Mouse (Mus musculus) heart, postnatal 4 days (tissue): ENCODE data around the gene Itgb5. TPM values are rescaled to one million over a fixed set of nuclear protein-coding genes. Genes with fewer than 3 reads are reported as not detected.

Experiments used
- DNase-seq: peaks from one replicate; pipeline ENCODE4 v3.0.0; 2021
- total RNA-seq, 2 experiments: library from RNA; stranded (reverse); gene quantifications; 2 replicates each; pipeline ENCODE4 v1.2.3; 2021

Gene Itgb5
- total RNA-seq, 2 experiments from 2014 or later, result 70.1 to 76.9 TPM

DNA sequence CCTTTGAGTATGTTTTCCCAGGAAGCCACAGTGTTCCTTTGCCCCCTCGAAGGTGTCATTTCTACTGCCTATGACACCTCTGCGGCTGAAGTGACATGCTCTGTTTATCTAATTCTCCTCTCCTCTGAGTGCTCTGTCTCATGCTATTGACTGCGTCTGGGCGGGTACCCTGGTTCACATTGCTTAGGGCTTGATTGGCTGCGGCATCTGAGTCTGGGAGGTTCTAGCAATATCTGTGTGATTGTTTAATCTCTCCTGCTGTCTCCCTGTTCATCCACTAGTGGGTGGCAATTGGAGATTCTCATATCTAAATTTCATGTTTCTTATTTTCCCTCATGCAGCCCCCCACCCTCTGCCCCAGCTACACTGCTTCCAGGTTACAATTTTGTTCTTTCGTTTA, 49.6 kb downstream of the Itgb5 start:
- no peak for DNase-seq

GRCm38 (mm10) chr16:33879556-33879955, 50.1 kb downstream of the Itgb5 start:
- no peak for DNase-seq

DNA sequence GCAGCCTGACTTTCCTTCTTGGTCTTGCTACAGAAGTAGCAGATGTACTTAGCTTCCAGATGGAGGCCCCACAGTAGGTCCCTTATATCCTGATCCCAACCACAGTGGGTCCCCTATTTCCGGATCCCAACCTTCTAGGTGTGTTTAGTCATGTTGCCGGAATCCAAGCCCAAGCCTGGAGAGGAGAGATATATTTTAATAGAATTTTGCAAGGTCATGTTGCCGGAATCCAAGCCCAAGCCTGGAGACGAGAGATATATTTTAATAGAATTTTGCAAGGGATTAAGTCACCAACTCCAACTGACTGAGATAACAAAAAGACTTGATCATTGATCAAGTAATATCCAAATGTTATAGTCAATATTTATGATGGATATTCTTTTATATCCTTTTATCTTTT, 51.3 kb downstream of the Itgb5 start:
- DNase-seq, result no peak

DNA sequence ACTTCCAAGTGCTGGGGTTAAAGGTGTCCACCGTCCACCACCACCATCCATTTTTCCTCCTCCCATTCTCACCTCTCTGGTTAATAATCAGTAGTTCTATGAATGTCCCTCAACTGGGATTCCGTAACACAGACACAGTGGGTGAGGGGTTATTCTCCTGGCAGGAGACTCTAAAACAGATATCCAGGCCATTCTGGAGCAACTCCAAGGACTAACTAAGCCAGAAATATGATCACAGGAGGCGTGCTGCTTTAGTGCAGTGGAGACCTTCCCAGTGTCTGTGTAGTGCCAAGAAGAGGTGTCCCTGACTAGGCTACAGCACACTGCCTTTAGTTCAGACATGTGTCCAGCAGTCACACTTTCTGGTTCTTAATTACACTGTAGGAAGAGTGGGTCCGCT, 53.1 kb downstream of the Itgb5 start:
- DNase-seq, result peak; percentile 74

DNA sequence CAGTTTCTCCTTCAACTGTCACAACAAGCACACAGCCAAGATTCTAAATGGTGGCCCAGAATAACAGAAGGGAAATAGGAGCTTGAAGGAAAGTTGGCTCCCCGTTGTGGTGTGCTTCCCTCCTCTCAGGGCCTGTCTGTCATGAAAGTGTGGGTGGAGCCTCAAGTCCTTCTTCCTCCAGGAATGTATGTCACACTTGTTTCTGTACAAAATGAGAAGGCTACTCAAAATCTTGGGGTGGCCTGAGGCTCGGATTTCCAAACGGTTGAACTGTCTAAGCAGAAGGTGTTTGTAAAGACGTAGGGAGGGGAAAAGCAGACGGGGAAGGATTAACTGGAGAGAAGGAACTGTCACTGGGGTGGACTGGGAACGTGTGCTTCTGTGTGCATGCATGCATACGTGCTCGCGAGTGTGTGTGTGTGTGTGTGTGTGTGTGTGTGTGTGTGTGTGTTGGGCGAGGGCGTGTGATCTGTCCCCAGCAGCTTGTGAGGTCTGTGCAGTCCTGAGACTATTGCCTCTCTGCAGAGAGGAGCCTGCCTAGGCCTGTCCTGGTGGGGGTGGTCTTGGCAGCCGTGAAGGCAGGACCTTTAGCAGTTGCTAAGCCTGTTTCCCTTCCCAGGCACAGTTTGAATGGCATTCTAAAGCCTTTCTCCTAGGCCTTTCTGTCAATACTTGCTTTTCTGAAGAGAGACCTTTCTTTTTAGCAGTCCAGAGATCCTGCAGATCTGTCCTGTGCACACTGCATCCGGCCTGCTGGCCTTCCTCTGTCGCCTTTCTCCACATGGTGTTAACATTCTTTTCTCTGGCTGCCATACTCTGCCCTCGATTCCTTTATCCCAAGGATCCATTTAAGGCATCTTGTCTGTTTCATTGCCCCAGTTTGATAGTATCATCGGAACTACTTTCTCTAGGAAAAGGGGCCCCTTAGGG, 53.8 kb downstream of the Itgb5 start:
- DNase-seq, result no peak

DNA sequence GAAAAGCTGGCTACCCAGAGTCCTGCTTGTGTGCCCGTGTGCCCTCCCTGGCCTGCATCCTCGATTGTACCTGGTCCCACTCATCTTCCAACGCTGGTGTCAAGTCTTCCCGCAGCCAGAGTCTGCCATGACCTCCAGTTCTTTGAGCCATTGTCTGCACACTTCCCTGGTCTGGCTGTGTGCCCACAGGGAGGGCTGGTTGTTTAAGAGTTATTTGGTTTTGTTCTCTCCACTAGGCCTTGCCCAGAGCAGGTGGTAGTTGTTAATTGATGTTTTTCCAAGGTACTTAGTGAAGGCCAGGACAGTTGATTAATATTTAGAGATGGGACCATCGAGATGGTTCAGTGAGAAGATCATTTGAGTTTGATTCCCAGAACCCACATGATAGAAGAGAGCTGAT, 54.7 kb downstream of the Itgb5 start:
- no peak for DNase-seq

- peak; percentile 33 for DNase-seq
Observed at GRCm38 (mm10) chr16:33885021-33885471, 55.6 kb downstream of the Itgb5 start.

- no peak for DNase-seq
Observed at GRCm38 (mm10) chr16:33885671-33886328, 56.3 kb downstream of the Itgb5 start.

DNA sequence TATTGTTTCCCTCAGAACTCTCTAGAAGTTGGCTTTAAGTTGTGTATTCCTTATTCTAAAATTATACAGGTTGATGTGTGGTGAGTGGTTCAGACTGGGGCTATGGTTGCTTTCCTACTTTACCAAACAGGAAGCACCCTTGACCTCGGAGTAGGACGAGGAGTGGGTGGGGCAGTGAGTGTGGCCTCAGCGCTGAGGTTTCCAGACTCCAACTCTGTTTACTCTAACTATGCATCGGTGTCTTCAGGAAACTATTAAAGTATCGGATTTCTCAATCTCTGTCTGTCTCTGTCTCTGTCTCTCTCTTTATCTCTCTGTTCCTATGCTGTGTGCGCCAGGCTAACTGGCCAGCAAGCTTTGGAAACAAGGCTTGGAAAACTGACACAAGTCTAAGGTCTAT, 57.2 kb downstream of the Itgb5 start:
- DNase-seq, result no peak

- DNase-seq, result no peak
Observed at GRCm38 (mm10) chr16:33887981-33888380, 58.5 kb downstream of the Itgb5 start.

DNA sequence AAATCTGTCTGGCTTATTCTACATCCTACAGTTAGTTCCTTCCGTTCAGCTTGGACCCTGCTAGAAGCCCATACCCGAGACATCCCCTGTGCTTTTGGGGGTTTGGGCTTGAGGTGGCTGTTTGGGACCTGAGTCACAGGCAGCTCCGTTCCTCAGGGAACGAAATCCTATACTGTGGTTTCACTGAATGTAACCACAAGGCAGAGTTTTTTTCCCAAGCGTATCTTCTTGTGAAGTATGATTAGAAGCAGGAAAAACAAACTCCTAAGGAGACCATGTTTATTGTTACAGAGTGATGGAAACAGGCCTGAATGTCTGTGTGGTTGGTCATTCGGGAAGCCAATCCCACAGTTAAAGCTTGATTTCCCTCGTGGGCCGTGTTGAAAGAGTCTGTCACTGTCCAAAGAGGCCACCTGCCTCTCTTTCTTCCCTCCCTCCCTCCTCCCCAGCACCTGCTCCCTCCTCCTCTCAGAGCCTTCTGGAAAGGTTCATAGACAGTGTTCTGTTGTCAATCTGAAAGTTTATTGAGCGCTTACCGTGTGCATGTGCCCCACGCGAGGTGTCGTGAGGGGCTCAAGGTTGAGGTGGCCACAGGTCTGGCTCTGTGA, 59.6 kb downstream of the Itgb5 start:
- DNase-seq, result no peak

- no peak for DNase-seq
Observed at GRCm38 (mm10) chr16:33891099-33891498, 61.6 kb downstream of the Itgb5 start.

GRCm38 (mm10) chr16:33891561-33892281, 62.3 kb downstream of the Itgb5 start:
- peak; percentile 92 for DNase-seq

DNA sequence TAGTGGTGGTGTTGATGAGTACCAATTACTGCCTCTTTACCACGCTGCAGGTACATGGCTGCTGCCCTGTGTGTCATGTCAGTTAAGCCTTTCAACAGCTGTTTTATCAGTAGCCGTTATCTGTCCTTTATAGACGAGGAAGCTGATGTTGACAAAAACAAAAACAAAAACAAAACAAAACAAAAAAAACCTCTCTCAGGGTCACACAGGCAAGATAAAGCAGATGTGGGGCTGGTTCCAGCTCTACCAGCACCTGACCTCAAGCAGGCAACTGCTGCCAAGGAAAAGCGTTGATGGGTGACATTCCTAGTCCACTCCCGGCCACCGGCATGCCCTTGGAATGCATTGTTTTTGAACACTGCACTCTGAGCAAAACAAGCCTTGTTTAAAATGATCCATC, 63.1 kb downstream of the Itgb5 start:
- peak; percentile 63 for DNase-seq

GRCm38 (mm10) chr16:33893796-33894195, 64.3 kb downstream of the Itgb5 start:
- no peak for DNase-seq

DNA sequence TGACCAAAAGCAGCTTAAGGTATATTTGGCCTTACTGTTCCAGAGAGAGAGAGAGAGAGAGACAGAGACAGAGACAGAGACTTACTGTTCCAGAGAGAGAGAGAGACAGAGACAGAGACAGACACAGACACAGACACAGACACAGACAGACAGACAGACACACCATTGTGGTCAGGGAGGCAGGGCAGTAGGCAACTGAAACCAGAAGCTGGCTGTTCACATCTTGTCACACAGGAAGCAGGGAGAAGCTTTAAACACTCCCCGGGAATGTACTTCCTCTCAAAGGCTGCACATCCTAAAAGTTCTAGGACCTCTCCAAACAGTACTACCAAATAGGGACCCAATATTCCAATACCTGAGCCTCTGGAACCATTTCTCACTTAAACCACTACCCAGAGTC, 65.0 kb downstream of the Itgb5 start:
- DNase-seq, result no peak

DNA sequence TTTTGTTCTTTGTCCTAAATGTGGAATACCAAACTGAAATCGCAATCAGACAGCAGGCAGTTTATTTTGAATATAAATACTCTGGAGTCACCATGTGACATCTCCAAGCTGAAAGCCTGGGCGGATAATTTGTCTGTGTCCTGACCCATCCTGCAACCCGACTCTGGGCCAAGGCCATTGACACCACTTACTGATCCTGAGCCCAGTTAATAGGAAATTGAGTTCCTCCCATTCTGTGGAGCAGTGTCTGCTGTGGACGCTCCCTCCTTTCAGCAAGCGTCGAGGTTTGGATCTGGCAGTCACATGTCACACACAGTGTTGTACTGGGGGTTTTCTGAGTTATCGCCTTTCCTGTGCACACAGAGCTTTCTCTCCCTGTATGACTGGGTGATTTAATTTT, 66.2 kb downstream of the Itgb5 start:
- DNase-seq, result no peak

- no peak for DNase-seq
Observed at GRCm38 (mm10) chr16:33896801-33897200, 67.3 kb downstream of the Itgb5 start.

GRCm38 (mm10) chr16:33903664-33904441, 74.4 kb downstream of the Itgb5 start:
- DNase-seq, result no peak

DNA sequence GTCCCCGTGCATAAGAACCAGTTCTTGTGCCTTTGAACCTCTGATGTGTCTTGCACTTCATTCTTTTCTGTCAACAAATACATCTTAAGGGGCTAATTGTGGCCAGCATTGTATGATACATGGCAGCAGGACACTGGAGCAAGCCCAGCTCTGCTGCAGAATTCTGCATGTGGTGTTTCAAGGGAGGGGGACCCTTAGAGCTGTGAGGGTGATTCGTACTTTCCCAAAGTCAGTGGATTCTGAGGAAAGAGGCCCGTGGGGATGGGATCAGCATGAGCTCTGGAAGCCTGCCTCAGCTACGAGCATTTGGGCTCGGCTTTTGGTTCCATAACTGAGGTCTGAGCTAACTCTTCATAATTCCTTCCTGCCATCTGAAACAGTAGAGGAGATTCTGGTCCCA, 75.1 kb downstream of the Itgb5 start:
- no peak for DNase-seq

DNA sequence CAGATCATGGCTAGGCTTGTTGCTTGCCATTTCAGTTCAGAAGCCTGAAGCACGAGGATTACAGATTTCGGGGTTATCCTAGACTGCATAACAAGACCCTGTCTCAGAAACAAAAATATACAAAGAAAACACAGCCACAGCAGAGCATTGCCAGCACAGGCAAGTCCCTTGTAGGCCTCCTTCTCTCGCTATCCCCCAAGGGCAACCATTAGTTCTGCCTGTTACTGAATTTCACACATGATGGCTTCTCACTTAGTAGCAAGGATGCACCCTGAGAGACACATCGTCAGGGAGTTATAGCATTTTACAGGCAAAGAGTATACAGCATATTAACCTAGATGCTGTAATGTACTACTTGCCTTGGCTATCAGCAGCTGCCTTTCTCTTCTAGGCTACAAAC, 78.8 kb downstream of the Itgb5 start:
- DNase-seq, result no peak

DNA sequence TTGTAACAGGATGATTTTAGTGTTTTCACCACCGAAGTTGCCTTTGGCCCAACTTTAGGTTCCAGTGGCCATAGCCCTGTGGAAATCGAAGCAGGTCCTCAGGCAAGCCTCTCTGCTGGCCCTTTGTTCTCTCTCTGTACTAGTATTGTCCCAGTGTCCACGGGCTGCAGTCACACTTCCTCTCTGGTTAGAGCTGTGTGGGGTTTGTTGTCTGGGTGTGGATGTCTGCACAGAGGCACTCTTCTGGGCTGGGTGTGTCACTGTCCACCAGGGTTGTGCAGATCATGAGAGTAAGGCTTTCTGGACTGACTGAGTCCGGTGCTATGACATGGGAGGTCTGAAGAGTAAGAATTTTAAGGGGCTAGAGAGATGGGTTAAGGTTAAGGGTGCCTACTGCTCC, 85.5 kb downstream of the Itgb5 start:
- no peak for DNase-seq
